Mouse (Mus musculus) limb, embryonic 14.5 days (tissue): ENCODE data around the gene Abcg4. TPM values are rescaled to one million over a fixed set of nuclear protein-coding genes. Genes with fewer than 3 reads are reported as not detected.
"Not testable (repeated sequence)": the region's sequence is repeated elsewhere in the genome, so short reads cannot be mapped to it uniquely, and the experiment has no call there.

Source experiments
- ATAC-seq: fragments of 200-750 bp; cut with Nextera tagmentation; 2 replicates; pipeline ENCODE4 v1.8.0; 2017; ENCODE audit warnings: low read depth, moderate number of reproducible peaks, moderate TSS enrichment; ENCODE audit not compliant: low FRiP score
- DNase-seq: peaks from one replicate; pipeline ENCODE4 v3.0.0-alpha.2; 2015; ENCODE audit warnings: low spot score
- H3K27ac ChIP-seq: fragments of 300-500 bp; sonication (generic); replicated peaks from 2 replicates; pipeline ENCODE4 v1.5.1; 2014; ENCODE audit warnings: low read depth, mild to moderate bottlenecking, low read length, moderate library complexity, mixed read lengths
- H3K27me3 ChIP-seq: fragments of 300-500 bp; sonication (generic); 2 replicates; pipeline ENCODE4 v1.6.1; 2014; ENCODE audit warnings: low read length, mixed read lengths; ENCODE audit not compliant: control insufficient read depth, insufficient read depth
- H3K36me3 ChIP-seq: fragments of 300-500 bp; sonication (generic); 2 replicates; pipeline ENCODE4 v1.6.1; 2014; ENCODE audit warnings: mild to moderate bottlenecking, low read length, moderate library complexity, mixed read lengths; ENCODE audit not compliant: control insufficient read depth, insufficient read depth
- H3K4me1 ChIP-seq: fragments of 300-500 bp; sonication (generic); 2 replicates; pipeline ENCODE4 v1.6.1; 2014; ENCODE audit warnings: antibody characterized with exemption, low read length, mixed read lengths; ENCODE audit not compliant: control insufficient read depth, insufficient read depth
- H3K4me2 ChIP-seq: fragments of 300-500 bp; sonication (generic); replicated peaks from 2 replicates; pipeline ENCODE4 v1.6.1; 2014; ENCODE audit warnings: low read depth, mild to moderate bottlenecking, low read length, moderate library complexity; ENCODE audit not compliant: severe bottlenecking
- H3K4me3 ChIP-seq: fragments of 300-500 bp; sonication (generic); replicated peaks from 2 replicates; pipeline ENCODE4 v1.5.1; 2014; ENCODE audit warnings: low read length
- H3K9ac ChIP-seq: fragments of 300-500 bp; sonication (generic); 2 replicates; pipeline ENCODE4 v1.6.1; 2014; ENCODE audit warnings: mild to moderate bottlenecking, low read depth, low read length, moderate library complexity; ENCODE audit not compliant: severe bottlenecking
- H3K9me3 ChIP-seq: fragments of 300-500 bp; sonication (generic); 2 replicates; pipeline ENCODE4 v1.6.1; 2016; ENCODE audit warnings: low read length; ENCODE audit not compliant: control insufficient read depth
- POLR2A ChIP-seq: fragments of 200-500 bp; IDR thresholded peaks from 2 replicates; pipeline ENCODE4 v1.8.0; 2012; ENCODE audit warnings: inconsistent platforms, mild to moderate bottlenecking, moderate library complexity, borderline replicate concordance; ENCODE audit not compliant: insufficient read depth, insufficient read length; ENCODE audit errors: extremely low read depth
- WGBS: fragments of 180-500 bp; shearing (Covaris S2); extraction: QIAGEN DNeasy Blood & Tissue Kit; methylation state at CpG from one replicate; pipeline ENCODE4 v1.1.7; 2014; 5-methylcytosine and 5-hydroxymethylcytosine counted together
- polyA plus RNA-seq, 2 experiments: library from polyadenylated mRNA; depleted of rRNA in 1 of 2; stranded (reverse) in 1 of 2; unstranded in 1 of 2; fragments of >200 nt; fragmentation: Nextera tagmentation in 1 of 2; extraction: Ambion mirVana in 1 of 2; gene quantifications; 2 replicates each; pipeline versions ENCODE4 v1.2.1 to v1.2.3; 2012 to 2014

The Abcg4 gene
- polyA plus RNA-seq, 2 experiments = 4.8 to 20.8 TPM

DNA sequence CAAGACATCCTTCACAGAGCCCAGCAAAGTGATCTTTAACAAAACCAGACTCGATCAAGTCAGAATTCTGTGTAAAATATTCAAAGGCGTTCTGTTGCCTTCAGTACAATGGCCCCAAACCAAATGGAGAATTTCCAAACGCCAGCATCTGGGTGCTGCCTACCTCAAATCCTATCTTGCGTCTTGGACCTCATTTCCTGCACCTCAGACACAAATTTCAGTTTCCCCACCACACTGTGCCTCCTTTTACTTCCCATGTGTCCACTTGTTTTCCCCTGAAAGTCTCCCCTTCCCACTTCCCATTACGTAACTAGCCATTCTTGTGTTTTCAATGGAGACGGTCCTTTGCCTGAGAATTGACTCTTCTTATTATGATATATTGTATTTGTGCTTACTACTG, 18.1 kb upstream of the Abcg4 start:
- ATAC-seq (no peak), DNase-seq (no peak)
- WGBS = 90% methylated on average over 6 of the region's 6 CpGs
- no peak overlapping the region for H3K4me2 ChIP-seq
- H3K4me3 ChIP-seq = no peak overlapping the region
- H3K9me3 ChIP-seq = no peaks in the 10 kb centered on the region
- no peak overlapping the region for H3K9ac ChIP-seq
- peaks cover 27% of the 10 kb centered on the region for H3K36me3 ChIP-seq
- no peak for TF ChIP-seq POLR2A
- no peak overlapping the region for H3K27ac ChIP-seq
- H3K27me3 ChIP-seq = no peaks in the 10 kb centered on the region
- peaks cover 5% of the 10 kb centered on the region for H3K4me1 ChIP-seq

DNA sequence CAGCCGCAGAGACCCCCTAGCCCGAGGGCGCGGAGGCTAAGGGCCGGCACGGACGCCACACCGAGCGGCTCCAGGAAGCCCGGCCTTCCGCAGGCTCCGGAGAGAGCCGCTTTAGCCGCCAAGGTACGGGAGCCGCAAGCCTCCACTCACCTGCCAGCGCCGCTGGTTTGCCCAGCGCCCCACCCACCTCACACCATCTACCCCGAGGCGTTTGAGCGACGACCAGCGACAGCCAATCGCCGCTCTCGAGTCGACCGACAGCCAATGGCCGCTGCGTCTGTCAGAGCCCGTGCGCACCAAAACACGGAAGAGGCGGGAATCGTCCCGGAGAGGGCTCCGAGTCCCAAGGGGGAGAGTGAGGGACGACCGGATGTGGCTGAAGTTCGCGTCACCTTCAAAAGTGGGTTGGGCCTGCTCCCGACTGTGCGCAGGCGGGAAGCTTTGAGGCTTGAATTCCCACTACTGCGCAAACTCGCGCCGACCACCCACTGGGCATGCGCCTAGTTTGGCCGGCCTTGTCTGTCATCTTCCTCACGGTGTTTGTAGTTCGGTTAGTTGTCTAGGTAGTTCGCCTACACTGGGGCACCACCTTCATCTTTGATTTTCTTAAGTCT, 17.2 kb upstream of the Abcg4 start, which contains the start of gene Hinfp:
TSS of gene Hinfp (minus strand) at position 206 of the 614 bp plus-strand sequence.
- peak within 1 kb of the TSS; percentile 73 for H3K4me3 ChIP-seq
- peak within 1 kb of the TSS; percentile 79 for H3K4me2 ChIP-seq
- peak; percentile 98 for ATAC-seq
- H3K9ac ChIP-seq = peak within 1 kb of the TSS; percentile 70
- no peaks in the 10 kb centered on the region for H3K9me3 ChIP-seq
- peak within 1 kb of the TSS; percentile 33 for H3K27ac ChIP-seq
- H3K27me3 ChIP-seq = no peaks in the 10 kb centered on the region
- H3K4me1 ChIP-seq = peaks cover 5% of the 10 kb centered on the region
- DNase-seq = peak; percentile 99
- H3K36me3 ChIP-seq = peaks cover 29% of the 10 kb centered on the region
- 0 out of 2 replicates have a peak, but pooled peaks have one; percentile 56 for TF ChIP-seq POLR2A
- WGBS = under 1% methylated on average over 54 of the region's 54 CpGs

DNA sequence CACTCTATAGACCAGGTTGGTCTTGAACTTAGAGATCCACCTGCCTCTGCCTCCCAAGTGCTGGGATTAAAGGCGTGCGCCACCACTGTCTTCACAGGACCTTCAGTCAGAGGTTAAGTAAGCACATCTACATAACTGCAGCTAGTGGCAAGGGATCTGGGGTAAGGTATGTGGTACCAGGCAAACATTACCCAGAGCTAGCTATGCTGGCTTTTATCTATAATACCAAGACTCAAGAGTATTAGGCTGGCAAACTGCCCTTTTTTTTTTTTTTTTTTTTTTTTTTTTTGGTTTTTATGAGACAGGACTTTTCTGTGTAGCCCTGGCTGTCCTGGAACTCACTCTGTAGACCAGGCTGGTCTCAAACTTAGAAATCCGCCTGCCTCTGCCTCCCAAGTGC, 11.6 kb upstream of the Abcg4 start:
- H3K9me3 ChIP-seq, H3K9ac ChIP-seq, DNase-seq, ATAC-seq, H3K4me3 ChIP-seq, H3K4me2 ChIP-seq, H3K4me1 ChIP-seq, H3K27me3 ChIP-seq, H3K27ac ChIP-seq: not testable (repeated sequence)
- WGBS = 94% methylated on average over 3 of the region's 3 CpGs
- H3K36me3 ChIP-seq = peaks cover 78% of the 10 kb centered on the region

DNA sequence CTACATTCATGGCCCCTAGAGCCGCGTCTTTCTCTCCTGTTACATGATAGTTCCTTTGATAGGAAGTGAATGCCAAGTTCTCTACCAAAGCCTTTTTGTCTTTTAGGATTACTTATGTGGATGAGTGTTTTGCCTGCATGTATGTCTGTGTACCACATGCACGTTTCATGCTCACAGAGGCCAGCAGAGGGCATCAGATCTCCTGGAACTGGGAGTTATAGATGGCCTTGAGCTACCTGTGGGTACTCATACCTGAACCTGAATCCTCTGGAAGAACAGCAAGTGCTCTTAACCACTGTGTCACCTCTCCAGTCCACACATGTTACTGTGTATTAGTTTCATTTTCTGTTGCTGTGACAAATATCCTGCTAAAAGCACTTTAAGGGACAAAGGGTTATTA, 4.1 kb upstream of the Abcg4 start:
- DNase-seq (no peak), ATAC-seq (no peak)
- no peaks in the 10 kb centered on the region for H3K27me3 ChIP-seq
- no peaks in the 10 kb centered on the region for H3K9me3 ChIP-seq
- H3K4me1 ChIP-seq = peaks cover 7% of the 10 kb centered on the region
- H3K4me2 ChIP-seq = no peak overlapping the region
- H3K9ac ChIP-seq = no peak overlapping the region
- TF ChIP-seq POLR2A = no peak
- WGBS = 66% methylated on average over 3 of the region's 3 CpGs
- peaks cover 63% of the 10 kb centered on the region for H3K36me3 ChIP-seq
- no peak overlapping the region for H3K4me3 ChIP-seq
- H3K27ac ChIP-seq = no peak overlapping the region

DNA sequence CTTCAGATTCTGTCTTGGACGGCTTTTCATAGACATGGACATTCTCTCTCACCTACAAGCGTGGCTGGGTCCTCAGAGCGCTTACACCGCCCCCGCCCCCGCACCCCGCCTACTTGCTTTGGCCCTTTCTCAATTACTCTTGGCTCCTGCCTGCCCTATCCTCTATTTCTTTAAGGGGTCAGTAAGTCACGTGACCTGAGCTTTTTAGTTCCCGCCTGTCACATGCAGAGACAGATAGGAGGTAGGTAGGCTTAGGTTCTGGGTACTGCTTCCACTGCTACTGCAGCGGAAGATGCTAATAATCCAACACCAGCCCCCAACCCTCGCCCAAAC, 510 bp upstream of the Abcg4 start:
- Histone ChIP-seq H3K4me2 (peak overlapping the region; percentile 84), H3K36me3 (peaks cover 29% of the 10 kb centered on the region), H3K9ac (no peak overlapping the region), H3K27me3 (no peaks in the 10 kb centered on the region), H3K4me1 (peaks cover 11% of the 10 kb centered on the region), H3K27ac (no peak overlapping the region), H3K9me3 (no peaks in the 10 kb centered on the region), H3K4me3 (peak overlapping the region; percentile 63; the same call in 1 of the 2 replicates)
- DNase-seq (no peak), ATAC-seq (no peak)
- WGBS = 5% methylated on average over 11 of the region's 11 CpGs
- no peak for TF ChIP-seq POLR2A
